Mouse (Mus musculus) cortical plate, adult 2 months (tissue): ENCODE measurements around the gene Spin1.

Experiments used
- CTCF ChIP-seq: fragments of 200-500 bp; IDR thresholded peaks from 2 replicates; pipeline ENCODE4 v1.5.1; 2011; ENCODE audit warnings: mild to moderate bottlenecking, control low read depth, low read length; ENCODE audit not compliant: insufficient read depth; ENCODE audit errors: extremely low read depth
- POLR2A ChIP-seq: fragments of 200-500 bp; IDR thresholded peaks from 2 replicates; pipeline ENCODE4 v1.6.1; 2011; ENCODE audit warnings: mild to moderate bottlenecking, low read length, control low read depth; ENCODE audit not compliant: insufficient read depth; ENCODE audit errors: extremely low read depth

GRCm38 (mm10) chr13:51191416-51192140 is 90.9 kb downstream of the Spin1 start:
- TF ChIP-seq CTCF (no peak), POLR2A (no peak)
